Mouse (Mus musculus): ENCODE data around the gene Abtb1. TPM values are rescaled to one million over a fixed set of nuclear protein-coding genes. Genes with fewer than 3 reads are reported as not detected.

The Abtb1 gene
- polyA plus RNA-seq, 1 experiment from 2014 or later, result 39.4 TPM

- H3K36me3 ChIP-seq (ENCODE audit: control insufficient read depth, insufficient read depth, low read length), result peaks cover 28% of the 10 kb centered on the region
- no peak overlapping the region for H3K9ac ChIP-seq (ENCODE audit: low read depth, low read length)
- H3K4me1 ChIP-seq (ENCODE audit: control insufficient read depth, insufficient read depth, low read depth, low read length), result peaks cover 20% of the 10 kb centered on the region
- 81% methylated on average over 9 of the region's 9 CpGs for WGBS
- H3K4me2 ChIP-seq (ENCODE audit: low read length), result no peak overlapping the region
- H3K9me3 ChIP-seq (ENCODE audit: control insufficient read depth, low read length), result no peaks in the 10 kb centered on the region
- H3K4me3 ChIP-seq (ENCODE audit: low read length), result no peak overlapping the region
- H3K27ac ChIP-seq (ENCODE audit: low read depth, low read length), result no peak overlapping the region
- no peak for ATAC-seq
- no peaks in the 10 kb centered on the region for H3K27me3 ChIP-seq (replicated peaks; ENCODE audit: control insufficient read depth, insufficient read depth, low read length)
Measured at GRCm38 (mm10) chr6:88843781-88844725, 2.3 kb upstream of the Abtb1 start.

- H3K4me2 ChIP-seq (ENCODE audit: low read length), result peak overlapping the region; percentile 53
- no peaks in the 10 kb centered on the region for H3K9me3 ChIP-seq (ENCODE audit: control insufficient read depth, low read length)
- peaks cover 20% of the 10 kb centered on the region for H3K4me1 ChIP-seq (ENCODE audit: control insufficient read depth, insufficient read depth, low read depth, low read length)
- WGBS, result 61% methylated on average over 7 of the region's 7 CpGs
- no peak overlapping the region for H3K9ac ChIP-seq (ENCODE audit: low read depth, low read length)
- no peak for ATAC-seq
- H3K27me3 ChIP-seq (replicated peaks; ENCODE audit: control insufficient read depth, insufficient read depth, low read length), result no peaks in the 10 kb centered on the region
- H3K4me3 ChIP-seq (ENCODE audit: low read length), result no peak overlapping the region; the same call in 1 of the 2 replicates
- H3K36me3 ChIP-seq (ENCODE audit: control insufficient read depth, insufficient read depth, low read length), result peaks cover 25% of the 10 kb centered on the region
- peak overlapping the region; percentile 81; the same call in 1 of the 2 replicates for H3K27ac ChIP-seq (ENCODE audit: low read depth, low read length)
Measured at GRCm38 (mm10) chr6:88843241-88843640, 1.5 kb upstream of the Abtb1 start.

- Histone ChIP-seq H3K9me3 (ENCODE audit: control insufficient read depth, low read length) (no peaks in the 10 kb centered on the region), H3K4me2 (ENCODE audit: low read length) (peak overlapping the region; percentile 53), H3K27ac (ENCODE audit: low read depth, low read length) (peak overlapping the region; percentile 81), H3K36me3 (ENCODE audit: control insufficient read depth, insufficient read depth, low read length) (peaks cover 25% of the 10 kb centered on the region), H3K27me3 (replicated peaks; ENCODE audit: control insufficient read depth, insufficient read depth, low read length) (no peaks in the 10 kb centered on the region), H3K4me3 (ENCODE audit: low read length) (peak overlapping the region; percentile 76), H3K9ac (ENCODE audit: low read depth, low read length) (peak overlapping the region; percentile 75), H3K4me1 (ENCODE audit: control insufficient read depth, insufficient read depth, low read depth, low read length) (peaks cover 20% of the 10 kb centered on the region)
- 1% methylated on average over 32 of the region's 32 CpGs for WGBS
- no peak; the same call in 1 of the 2 replicates for ATAC-seq
Measured at GRCm38 (mm10) chr6:88842731-88843151, 957 bp upstream of the Abtb1 start.

GRCm38 (mm10) chr6:88841514-88841780 lies 337 bp downstream of the Abtb1 start:
- no peaks in the 10 kb centered on the region for H3K9me3 ChIP-seq (ENCODE audit: control insufficient read depth, low read length)
- H3K4me1 ChIP-seq (ENCODE audit: control insufficient read depth, insufficient read depth, low read depth, low read length), result peaks cover 20% of the 10 kb centered on the region
- H3K27me3 ChIP-seq (replicated peaks; ENCODE audit: control insufficient read depth, insufficient read depth, low read length), result no peaks in the 10 kb centered on the region
- no peak for ATAC-seq
- H3K9ac ChIP-seq (ENCODE audit: low read depth, low read length), result peak overlapping the region; percentile 81
- WGBS, result 0% methylated on average over 10 of the region's 22 CpGs
- H3K27ac ChIP-seq (ENCODE audit: low read depth, low read length), result peak overlapping the region; percentile 81
- H3K4me3 ChIP-seq (ENCODE audit: low read length), result peak overlapping the region; percentile 76
- peak overlapping the region; percentile 53 for H3K4me2 ChIP-seq (ENCODE audit: low read length)
- H3K36me3 ChIP-seq (ENCODE audit: control insufficient read depth, insufficient read depth, low read length), result peaks cover 22% of the 10 kb centered on the region

GRCm38 (mm10) chr6:88840791-88841513 lies 832 bp downstream of the Abtb1 start:
- Histone ChIP-seq H3K9me3 (ENCODE audit: control insufficient read depth, low read length) (no peaks in the 10 kb centered on the region), H3K27me3 (replicated peaks; ENCODE audit: control insufficient read depth, insufficient read depth, low read length) (no peaks in the 10 kb centered on the region), H3K27ac (ENCODE audit: low read depth, low read length) (peak overlapping the region; percentile 81), H3K4me1 (ENCODE audit: control insufficient read depth, insufficient read depth, low read depth, low read length) (peaks cover 20% of the 10 kb centered on the region), H3K9ac (ENCODE audit: low read depth, low read length) (peak overlapping the region; percentile 81), H3K36me3 (ENCODE audit: control insufficient read depth, insufficient read depth, low read length) (peaks cover 26% of the 10 kb centered on the region), H3K4me3 (ENCODE audit: low read length) (peak overlapping the region; percentile 76), H3K4me2 (ENCODE audit: low read length) (peak overlapping the region; percentile 53)
- ATAC-seq, result no peak
- WGBS, result 57% methylated on average over 9 of the region's 9 CpGs

- Histone ChIP-seq H3K36me3 (ENCODE audit: control insufficient read depth, insufficient read depth, low read length) (peaks cover 26% of the 10 kb centered on the region), H3K9ac (ENCODE audit: low read depth, low read length) (peak overlapping the region; percentile 27; the same call in 1 of the 2 replicates), H3K4me3 (ENCODE audit: low read length) (no peak overlapping the region), H3K9me3 (ENCODE audit: control insufficient read depth, low read length) (no peaks in the 10 kb centered on the region), H3K4me2 (ENCODE audit: low read length) (no peak overlapping the region), H3K27me3 (replicated peaks; ENCODE audit: control insufficient read depth, insufficient read depth, low read length) (no peaks in the 10 kb centered on the region), H3K4me1 (ENCODE audit: control insufficient read depth, insufficient read depth, low read depth, low read length) (peaks cover 20% of the 10 kb centered on the region), H3K27ac (ENCODE audit: low read depth, low read length) (no peak overlapping the region)
- ATAC-seq, result no peak
- 75% methylated on average over 3 of the region's 3 CpGs for WGBS
Measured at GRCm38 (mm10) chr6:88840211-88840610, 1.6 kb downstream of the Abtb1 start.

GRCm38 (mm10) chr6:88839135-88839970 lies 2.4 kb downstream of the Abtb1 start:
- Histone ChIP-seq H3K36me3 (ENCODE audit: control insufficient read depth, insufficient read depth, low read length) (peaks cover 23% of the 10 kb centered on the region), H3K27me3 (replicated peaks; ENCODE audit: control insufficient read depth, insufficient read depth, low read length) (no peaks in the 10 kb centered on the region), H3K9me3 (ENCODE audit: control insufficient read depth, low read length) (no peaks in the 10 kb centered on the region), H3K9ac (ENCODE audit: low read depth, low read length) (no peak overlapping the region; the same call in 1 of the 2 replicates), H3K4me1 (ENCODE audit: control insufficient read depth, insufficient read depth, low read depth, low read length) (peaks cover 20% of the 10 kb centered on the region), H3K27ac (ENCODE audit: low read depth, low read length) (no peak overlapping the region), H3K4me2 (ENCODE audit: low read length) (no peak overlapping the region), H3K4me3 (ENCODE audit: low read length) (no peak overlapping the region)
- no peak for ATAC-seq
- WGBS, result 83% methylated on average over 26 of the region's 26 CpGs

GRCm38 (mm10) chr6:88838613-88839012 lies 3.2 kb downstream of the Abtb1 start:
- ATAC-seq, result no peak
- WGBS, result 91% methylated on average over 10 of the region's 10 CpGs

More at GRCm38 (mm10) chr6:88838613-88839012, 3.2 kb downstream of the Abtb1 start:
- H3K4me2 ChIP-seq (ENCODE audit: low read length), result no peak overlapping the region
- H3K9ac ChIP-seq (ENCODE audit: low read depth, low read length), result no peak overlapping the region
- no peak overlapping the region for H3K27ac ChIP-seq (ENCODE audit: low read depth, low read length)
- no peaks in the 10 kb centered on the region for H3K9me3 ChIP-seq (ENCODE audit: control insufficient read depth, low read length)
- H3K27me3 ChIP-seq (replicated peaks; ENCODE audit: control insufficient read depth, insufficient read depth, low read length), result no peaks in the 10 kb centered on the region
- H3K4me1 ChIP-seq (ENCODE audit: control insufficient read depth, insufficient read depth, low read depth, low read length), result peaks cover 20% of the 10 kb centered on the region
- H3K4me3 ChIP-seq (ENCODE audit: low read length), result no peak overlapping the region
- H3K36me3 ChIP-seq (ENCODE audit: control insufficient read depth, insufficient read depth, low read length), result peaks cover 20% of the 10 kb centered on the region

All from hindbrain, embryonic 16.5 days (tissue).